Mouse (Mus musculus) stomach, embryonic 16.5 days (tissue): ENCODE data around the gene Supt3. TPM values are rescaled to one million over a fixed set of nuclear protein-coding genes. Genes with fewer than 3 reads are reported as not detected.

Source experiments
- ATAC-seq: fragments of 200-750 bp; cut with Nextera tagmentation; 2 replicates; pipeline ENCODE4 v1.8.0; 2017; ENCODE audit warnings: moderate number of reproducible peaks, moderate TSS enrichment; ENCODE audit not compliant: insufficient read depth, low FRiP score
- H3K27ac ChIP-seq: fragments of 300-500 bp; sonication (generic); 2 replicates; pipeline ENCODE4 v1.5.1; 2014; ENCODE audit warnings: low read length
- H3K27me3 ChIP-seq: fragments of 300-500 bp; sonication (generic); 2 replicates; pipeline ENCODE4 v1.6.1; 2014; ENCODE audit warnings: low read length, control low read depth, mixed read lengths; ENCODE audit not compliant: control insufficient read depth, insufficient read depth
- H3K36me3 ChIP-seq: fragments of 300-500 bp; sonication (generic); 2 replicates; pipeline ENCODE4 v1.6.1; 2014; ENCODE audit warnings: low read length; ENCODE audit not compliant: control insufficient read depth, insufficient read depth
- H3K4me1 ChIP-seq: fragments of 300-500 bp; sonication (generic); 2 replicates; pipeline ENCODE4 v1.6.1; 2014; ENCODE audit warnings: low read length, control low read depth, mixed read lengths; ENCODE audit not compliant: control insufficient read depth, insufficient read depth
- H3K4me2 ChIP-seq: fragments of 300-500 bp; sonication (generic); 2 replicates; pipeline ENCODE4 v1.6.1; 2014; ENCODE audit warnings: low read depth, low read length, mixed read lengths
- H3K4me3 ChIP-seq: fragments of 300-500 bp; sonication (generic); replicated peaks from 2 replicates; pipeline ENCODE4 v1.5.1; 2014; ENCODE audit warnings: mild to moderate bottlenecking, low read length
- H3K9ac ChIP-seq: fragments of 300-500 bp; sonication (generic); 2 replicates; pipeline ENCODE4 v1.6.1; 2014; ENCODE audit warnings: low read length
- H3K9me3 ChIP-seq: fragments of 300-500 bp; sonication (generic); replicated peaks from 2 replicates; pipeline ENCODE4 v1.6.1; 2016; ENCODE audit warnings: low read length, control low read depth; ENCODE audit not compliant: control insufficient read depth
- WGBS: fragments of 180-500 bp; shearing (Covaris S2); extraction: QIAGEN DNeasy Blood & Tissue Kit; methylation state at CpG from one replicate; pipeline ENCODE4 v1.1.7; 2014; 5-methylcytosine and 5-hydroxymethylcytosine counted together
- polyA plus RNA-seq: library from polyadenylated mRNA; unstranded; fragments of >200 nt; fragmentation: Nextera tagmentation; extraction: Ambion mirVana; gene quantifications from 2 replicates; pipeline ENCODE4 v1.2.1, GENCODE M21; 2015

The Supt3 gene
- polyA plus RNA-seq, 1 experiment from 2014 or later = 17.4 TPM

DNA sequence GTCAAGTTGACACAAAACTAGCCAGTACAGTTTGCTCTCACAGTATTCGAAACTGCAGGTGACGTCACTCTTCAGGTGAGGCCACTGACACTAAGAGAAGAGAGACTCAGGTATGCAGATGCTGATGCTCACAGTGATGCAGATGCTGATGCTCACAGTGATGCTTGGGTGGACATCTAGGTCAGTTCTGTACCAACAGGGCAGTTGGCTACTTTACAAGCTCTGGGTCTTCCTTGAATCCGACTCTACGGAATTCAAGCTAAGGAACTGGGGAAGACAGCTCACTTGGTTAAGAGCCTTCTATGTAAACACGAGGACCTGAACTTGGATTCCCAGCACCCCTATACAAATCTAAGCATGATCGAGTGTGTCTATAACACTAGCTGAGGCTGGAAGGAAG is 359.5 kb downstream of the Supt3 start:
- Histone ChIP-seq H3K9me3 (no peaks in the 10 kb centered on the region), H3K27ac (no peak overlapping the region), H3K36me3 (no peaks in the 10 kb centered on the region), H3K4me1 (no peaks in the 10 kb centered on the region), H3K4me2 (no peak overlapping the region), H3K9ac (no peak overlapping the region), H3K4me3 (no peak overlapping the region), H3K27me3 (no peaks in the 10 kb centered on the region)
- no peak for ATAC-seq
- WGBS = 87% methylated on average over 6 of the region's 6 CpGs

DNA sequence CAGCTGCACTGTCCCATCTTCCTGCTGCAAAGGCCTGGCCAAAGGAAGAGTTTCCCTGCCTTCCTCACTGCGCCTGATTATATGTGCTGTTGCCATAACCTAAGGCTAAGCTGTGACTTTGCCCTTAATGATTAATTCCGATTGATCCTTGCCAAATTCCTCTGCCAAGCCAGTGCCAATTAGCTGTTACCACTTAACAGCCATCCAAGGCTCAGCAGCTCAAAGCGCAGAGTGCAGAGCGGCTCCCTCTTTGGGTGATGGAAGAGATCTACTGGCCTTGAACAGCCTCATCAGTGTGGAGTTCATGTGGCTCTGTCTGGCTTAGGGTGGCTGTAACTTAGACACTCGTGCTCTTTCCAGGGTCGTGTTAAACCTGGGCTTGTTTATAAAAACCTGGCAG is 366.1 kb downstream of the Supt3 start:
- ATAC-seq = no peak
- H3K4me3 ChIP-seq = no peak overlapping the region
- no peak overlapping the region for H3K9ac ChIP-seq
- H3K4me2 ChIP-seq = no peak overlapping the region
- no peaks in the 10 kb centered on the region for H3K9me3 ChIP-seq
- H3K36me3 ChIP-seq = no peaks in the 10 kb centered on the region
- whole genome bisulfite sequencing = 68% methylated on average over 6 of the region's 6 CpGs
- H3K4me1 ChIP-seq = no peaks in the 10 kb centered on the region
- no peak overlapping the region for H3K27ac ChIP-seq
- no peaks in the 10 kb centered on the region for H3K27me3 ChIP-seq

DNA sequence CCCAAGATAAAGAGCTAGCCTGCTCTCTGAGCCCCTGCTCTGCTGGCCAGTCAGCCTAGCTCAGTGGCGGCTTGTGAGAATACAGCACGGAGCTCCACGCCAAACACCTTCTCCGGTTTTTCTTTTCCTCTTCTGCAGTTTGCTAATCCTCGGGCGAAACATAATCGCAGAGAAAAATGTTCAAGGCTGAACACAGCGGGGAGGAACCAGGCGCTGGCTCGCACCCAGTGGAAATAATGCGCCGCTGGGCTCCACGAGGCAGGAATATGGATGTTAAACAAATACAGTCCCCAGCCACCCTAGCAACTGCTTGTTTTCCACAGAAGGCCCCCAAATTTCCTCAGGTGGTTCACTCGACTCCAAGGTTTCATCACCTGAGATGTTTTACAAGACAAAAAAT is 367.7 kb downstream of the Supt3 start:
- Histone ChIP-seq H3K4me2 (no peak overlapping the region), H3K27me3 (no peaks in the 10 kb centered on the region), H3K4me1 (no peaks in the 10 kb centered on the region), H3K9me3 (no peaks in the 10 kb centered on the region), H3K36me3 (no peaks in the 10 kb centered on the region), H3K9ac (no peak overlapping the region), H3K4me3 (no peak overlapping the region), H3K27ac (no peak overlapping the region)
- WGBS = 63% methylated on average over 14 of the region's 14 CpGs
- ATAC-seq = no peak

DNA sequence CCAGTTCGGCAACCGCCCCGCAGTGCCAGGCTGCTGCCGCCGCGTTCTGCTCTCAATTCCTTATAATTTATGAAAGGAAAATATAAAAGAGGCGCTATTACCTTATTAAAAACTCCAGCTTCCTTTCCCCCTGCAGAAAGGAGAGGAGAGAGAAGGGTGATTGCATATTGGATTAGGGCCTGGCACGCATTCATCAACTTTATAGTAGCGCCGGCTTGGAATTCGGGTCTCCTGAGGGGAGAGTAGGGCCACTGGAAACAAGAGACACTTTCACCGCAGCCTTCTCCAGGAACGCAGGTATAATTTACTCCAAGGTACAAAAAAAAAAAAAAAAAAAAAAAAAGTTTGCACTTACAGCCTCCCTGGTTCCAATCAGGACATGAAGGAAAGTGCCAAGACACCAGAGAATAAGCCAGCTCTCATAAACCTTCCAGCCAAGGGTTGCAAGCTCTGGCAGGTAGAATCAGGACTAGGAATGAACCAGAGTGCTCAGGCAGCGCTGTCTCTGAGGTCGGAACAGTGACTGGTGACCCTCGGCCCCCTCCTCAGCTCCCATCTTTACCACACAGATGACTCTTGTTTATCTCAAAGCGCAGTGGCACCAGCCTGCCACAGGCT is 374.5 kb downstream of the Supt3 start:
- H3K27me3 ChIP-seq = no peaks in the 10 kb centered on the region
- no peak overlapping the region for H3K9ac ChIP-seq
- H3K27ac ChIP-seq = no peak overlapping the region
- no peaks in the 10 kb centered on the region for H3K4me1 ChIP-seq
- no peak overlapping the region for H3K4me3 ChIP-seq
- 80% methylated on average over 17 of the region's 17 CpGs for WGBS
- no peak for ATAC-seq
- H3K9me3 ChIP-seq = no peaks in the 10 kb centered on the region
- H3K36me3 ChIP-seq = no peaks in the 10 kb centered on the region
- no peak overlapping the region for H3K4me2 ChIP-seq

DNA sequence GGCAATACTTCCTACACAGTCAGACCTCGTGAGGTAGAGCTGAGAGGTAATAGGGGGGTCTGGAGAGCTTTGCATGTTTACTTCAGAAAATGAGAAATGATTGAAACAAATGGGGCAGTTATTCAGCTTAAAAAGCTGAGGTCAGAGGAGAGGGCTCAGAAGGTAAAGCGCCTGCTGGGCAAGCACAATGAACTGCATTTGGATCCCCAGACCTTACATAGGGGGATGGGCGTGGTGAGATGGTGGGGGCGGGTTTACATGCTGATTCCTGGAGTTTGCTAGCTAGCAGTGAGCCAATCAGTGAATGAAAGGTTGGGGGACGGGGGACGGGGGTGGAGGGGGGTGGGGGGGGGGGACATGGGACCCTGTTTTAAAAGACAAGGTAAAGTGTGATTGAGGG is 376.8 kb downstream of the Supt3 start:
- Histone ChIP-seq H3K27me3 (no peaks in the 10 kb centered on the region), H3K4me3 (no peak overlapping the region), H3K36me3 (no peaks in the 10 kb centered on the region), H3K9ac (no peak overlapping the region), H3K27ac (no peak overlapping the region), H3K4me2 (no peak overlapping the region), H3K9me3 (no peaks in the 10 kb centered on the region), H3K4me1 (no peaks in the 10 kb centered on the region)
- 25% methylated on average over 6 of the region's 6 CpGs for WGBS
- no peak for ATAC-seq

DNA sequence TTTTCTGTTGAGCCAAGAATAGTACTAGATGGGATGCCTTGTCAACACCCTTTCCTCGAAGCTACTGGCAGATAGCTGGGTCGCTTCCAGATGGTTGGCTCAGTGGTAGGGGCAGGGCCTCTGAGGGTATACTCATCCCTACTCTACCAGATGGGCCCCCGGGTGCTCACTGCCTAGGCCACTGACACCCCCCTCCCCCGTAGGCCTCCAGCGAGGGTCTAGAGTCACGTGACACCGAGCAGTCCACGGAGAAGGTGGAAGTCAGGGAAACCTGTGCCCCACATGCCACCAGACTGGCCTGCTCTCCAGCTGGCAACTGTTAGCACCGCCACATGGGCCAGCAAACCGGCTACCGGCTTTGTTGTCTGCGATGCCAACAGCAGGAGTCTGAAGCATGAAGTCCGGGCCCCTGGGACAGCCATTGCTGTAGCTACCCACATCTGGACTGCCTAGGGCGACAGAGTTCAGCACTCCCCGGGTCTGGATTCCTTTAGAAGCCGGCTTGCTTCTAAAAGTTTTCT is 381.3 kb downstream of the Supt3 start:
- no peaks in the 10 kb centered on the region for H3K36me3 ChIP-seq
- H3K27ac ChIP-seq = no peak overlapping the region
- no peak overlapping the region for H3K4me3 ChIP-seq
- H3K27me3 ChIP-seq = no peaks in the 10 kb centered on the region
- H3K4me2 ChIP-seq = no peak overlapping the region
- H3K9me3 ChIP-seq = no peaks in the 10 kb centered on the region
- 65% methylated on average over 16 of the region's 16 CpGs for WGBS
- no peak for ATAC-seq
- H3K9ac ChIP-seq = no peak overlapping the region
- no peaks in the 10 kb centered on the region for H3K4me1 ChIP-seq

DNA sequence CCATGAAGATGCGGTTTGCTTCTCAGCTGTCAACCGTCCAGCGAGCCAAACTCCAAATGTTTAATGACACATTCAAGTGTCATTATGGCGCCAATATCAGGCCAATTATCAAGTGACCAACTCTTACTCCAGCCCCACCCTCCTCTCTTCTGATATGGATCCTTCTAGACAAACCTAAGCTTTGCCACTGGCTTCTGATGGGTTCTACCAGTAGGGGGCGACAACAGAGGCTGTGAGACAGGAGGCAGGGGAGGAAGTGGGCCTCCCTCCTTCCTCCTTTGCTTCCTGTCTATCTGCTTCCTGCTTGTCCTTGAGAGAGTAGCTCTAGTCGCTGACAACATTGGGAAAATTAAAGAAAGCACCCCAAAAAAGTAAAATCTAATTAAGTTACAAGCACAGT is 383.7 kb downstream of the Supt3 start:
- Histone ChIP-seq H3K9me3 (no peaks in the 10 kb centered on the region), H3K4me3 (no peak overlapping the region), H3K9ac (no peak overlapping the region), H3K36me3 (no peaks in the 10 kb centered on the region), H3K4me1 (no peaks in the 10 kb centered on the region), H3K27me3 (no peaks in the 10 kb centered on the region), H3K4me2 (no peak overlapping the region), H3K27ac (no peak overlapping the region)
- 80% methylated on average over 6 of the region's 6 CpGs for WGBS
- ATAC-seq = no peak

DNA sequence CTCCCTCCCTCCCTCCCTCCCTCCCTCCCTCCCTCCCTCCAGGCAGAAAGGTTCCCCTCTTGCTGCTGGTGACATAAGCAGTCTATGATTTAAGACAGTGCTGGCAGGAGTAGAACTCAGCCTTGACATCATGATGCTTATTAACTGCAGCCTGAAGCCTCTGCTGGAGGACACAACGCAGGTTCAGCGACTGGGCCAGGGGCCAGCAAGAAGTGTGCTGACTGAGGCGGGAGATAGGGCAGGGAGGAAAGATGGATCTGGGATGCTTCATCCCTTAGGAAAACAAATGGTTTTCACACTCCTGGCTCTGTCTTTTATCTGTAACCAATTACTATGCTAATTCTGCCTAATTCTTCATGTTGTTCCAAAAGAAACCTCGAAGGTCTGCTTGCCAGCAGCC is 388.8 kb downstream of the Supt3 start:
- H3K36me3 ChIP-seq = no peaks in the 10 kb centered on the region
- H3K4me3 ChIP-seq = no peak overlapping the region
- H3K9me3 ChIP-seq = no peaks in the 10 kb centered on the region
- no peak overlapping the region for H3K9ac ChIP-seq
- no peaks in the 10 kb centered on the region for H3K27me3 ChIP-seq
- no peak overlapping the region for H3K27ac ChIP-seq
- no peak overlapping the region for H3K4me2 ChIP-seq
- ATAC-seq = peak; percentile 70; the same call in 1 of the 2 replicates
- 18% methylated on average over 4 of the region's 4 CpGs for WGBS
- H3K4me1 ChIP-seq = peaks cover 3% of the 10 kb centered on the region; the same call in 1 of the 2 replicates
